ENCODE assay signal across 19 mouse cellular contexts in the genomic region with DNA sequence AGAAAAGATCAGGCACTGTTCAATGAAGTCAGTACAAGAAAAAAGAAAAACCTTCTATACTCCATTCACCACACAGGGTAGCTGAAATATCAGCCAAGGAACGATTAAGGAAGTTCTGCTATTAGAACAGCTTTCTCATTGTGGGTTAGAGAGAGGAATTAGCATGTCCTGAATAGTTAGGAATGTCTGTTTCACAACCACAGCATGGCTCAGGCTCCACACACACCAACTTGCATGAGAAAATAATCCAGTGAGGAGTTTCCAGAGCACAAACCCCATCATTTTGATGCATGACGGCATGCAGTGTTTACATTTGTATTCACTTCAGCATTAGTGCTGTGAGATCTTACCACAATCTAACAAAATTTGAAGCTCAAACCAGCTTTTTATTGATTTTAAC.
DNase-seq lines count a peak whose midpoint lies in the region; ATAC-seq and TF ChIP-seq lines count a peak whose summit lies in the region.
"Had no signal": no experiment of that assay in that cellular context is flagged by ENCODE, and none has a peak within 500 bp of the region (broad histone marks: within the 10 kb centered on the region; RNA-seq: fewer than 3 reads in every experiment).

No protein-coding gene starts in this region.

- H3K36me3 ChIP-seq in embryonic facial prominence, embryonic 14.5 days (ENCODE audit: control insufficient read depth, insufficient read depth, low read length): no peaks in the 10 kb centered on the region
- H3K36me3 ChIP-seq in embryonic facial prominence, embryonic 10.5 days (replicated peaks): no peaks in the 10 kb centered on the region
- no peaks in the 10 kb centered on the region for H3K36me3 ChIP-seq in forebrain, postnatal 0 days (ENCODE audit: insufficient read depth)
- H3K36me3 ChIP-seq: embryonic facial prominence, embryonic 13.5 days had no signal

- 0 out of 2 replicates have a peak, but pooled peaks have one; percentile 50 for ATAC-seq in embryonic facial prominence, embryonic 14.5 days (ENCODE audit: low read depth)
- peak; percentile 66; the same call in 1 of the 2 replicates for ATAC-seq in common myeloid progenitor, adult 5-6 weeks (replicated peaks; ENCODE audit: low read depth, poor library complexity, severe bottlenecking)
- peak; percentile 62 for ATAC-seq in forebrain, postnatal 0 days
- ATAC-seq in megakaryocyte progenitor cell, adult 5-6 weeks (replicated peaks; ENCODE audit: poor library complexity): 0 out of 2 replicates have a peak, but pooled peaks have one; percentile 57
- ATAC-seq: inflammation-experienced regulatory T-cells, adult 6 months had no signal

- no peak overlapping the region for H3K4me3 ChIP-seq in embryonic facial prominence, embryonic 14.5 days (ENCODE audit: low read depth, low read length)
- H3K4me3 ChIP-seq in embryonic facial prominence, embryonic 10.5 days: no peak overlapping the region
- no peak overlapping the region for H3K4me3 ChIP-seq in forebrain, postnatal 0 days (ENCODE audit: low read depth, low read length)
- H3K4me3 ChIP-seq: embryonic facial prominence, embryonic 13.5 days had no signal

- TF ChIP-seq CTCF in forebrain, postnatal 0 days (IDR thresholded peaks at IDR 0.05; ENCODE audit: low read depth): no peak

- 56% methylated on average over 2 of the region's 2 CpGs for WGBS in embryonic facial prominence, embryonic 14.5 days
- WGBS in embryonic facial prominence, embryonic 10.5 days: 73% methylated on average over 2 of the region's 2 CpGs
- WGBS in forebrain, postnatal 0 days: 14% methylated on average over 2 of the region's 2 CpGs

- H3K27me3 ChIP-seq in embryonic facial prominence, embryonic 14.5 days (replicated peaks; ENCODE audit: control insufficient read depth, insufficient read depth, low read length): no peaks in the 10 kb centered on the region
- no peaks in the 10 kb centered on the region for H3K27me3 ChIP-seq in embryonic facial prominence, embryonic 10.5 days (replicated peaks; ENCODE audit: low read depth, poor library complexity, severe bottlenecking)
- H3K27me3 ChIP-seq in forebrain, postnatal 0 days (ENCODE audit: insufficient read depth, low read length): no peaks in the 10 kb centered on the region
- H3K27me3 ChIP-seq: embryonic facial prominence, embryonic 13.5 days had no signal

- H3K4me1 ChIP-seq in embryonic facial prominence, embryonic 14.5 days (ENCODE audit: control insufficient read depth, insufficient read depth, low read length): no peaks in the 10 kb centered on the region
- no peaks in the 10 kb centered on the region for H3K4me1 ChIP-seq in embryonic facial prominence, embryonic 10.5 days
- H3K4me1 ChIP-seq in forebrain, postnatal 0 days (ENCODE audit: insufficient read depth): no peaks in the 10 kb centered on the region

- no peaks in the 10 kb centered on the region for H3K9me3 ChIP-seq in embryonic facial prominence, embryonic 14.5 days (ENCODE audit: control insufficient read depth, low read length)
- no peaks in the 10 kb centered on the region for H3K9me3 ChIP-seq in embryonic facial prominence, embryonic 10.5 days
- no peaks in the 10 kb centered on the region for H3K9me3 ChIP-seq in forebrain, postnatal 0 days (ENCODE audit: low read length)
- H3K9me3 ChIP-seq: embryonic facial prominence, embryonic 13.5 days had no signal

- H3K27ac ChIP-seq in embryonic facial prominence, embryonic 14.5 days (replicated peaks; ENCODE audit: low read depth, low read length): no peak overlapping the region
- H3K27ac ChIP-seq in embryonic facial prominence, embryonic 10.5 days (replicated peaks): no peak overlapping the region
- H3K27ac ChIP-seq in forebrain, postnatal 0 days (ENCODE audit: low read depth, low read length): no peak overlapping the region
- H3K27ac ChIP-seq: embryonic facial prominence, embryonic 13.5 days had no signal

- no peak overlapping the region for H3K4me2 ChIP-seq in embryonic facial prominence, embryonic 14.5 days (ENCODE audit: low read depth, low read length)
- no peak overlapping the region for H3K4me2 ChIP-seq in forebrain, postnatal 0 days (ENCODE audit: low read depth)
- H3K4me2 ChIP-seq: embryonic facial prominence, embryonic 13.5 days had no signal

- peak; percentile 26 for DNase-seq in embryonic facial prominence, embryonic 14.5 days (ENCODE audit: low spot score)
- DNase-seq in embryonic facial prominence, embryonic 10.5 days (ENCODE audit: low spot score): no peak
- no peak for DNase-seq in forebrain, postnatal 0 days
- no peak for DNase-seq in heart, adult 11 months
- DNase-seq in cerebellum, adult 11 months: no peak
- no peak for DNase-seq in spleen, postnatal 36 days (ENCODE audit: low spot score in 2 of 2)
- DNase-seq: adrenal gland, adult 2 months; cerebellum, adult 18-20 months; cerebellum, postnatal 36 days; gastrocnemius, postnatal 14 days; kidney, adult 8-10 months; kidney, postnatal 36 days; lung, adult 2 months; lung, postnatal 4 days; thymus, postnatal 36 days had no signal

- no peak overlapping the region for H3K9ac ChIP-seq in embryonic facial prominence, embryonic 14.5 days (ENCODE audit: low read depth, low read length)
- H3K9ac ChIP-seq in forebrain, postnatal 0 days: no peak overlapping the region
- H3K9ac ChIP-seq: embryonic facial prominence, embryonic 13.5 days had no signal
